Mouse (Mus musculus) spleen, embryonic (tissue): ENCODE data around the gene Hoxa10.

Experiments used
- CTCF ChIA-PET: fragments of 350-600 bp; sonication (Branson Sonifier 250); formaldehyde crosslinking; loops from one replicate; lab custom pipeline; 2022; lab: Charles Lee

Gene Hoxa10

GRCm38 (mm10) chr6:52233546-52234427 is 6.9 kb downstream of the Hoxa10 start:
- CTCF ChIA-PET, result interaction anchor here (0.5 to 0.9 kb wide), 3 partner anchors 11 to 55 kb away, joined by 3 to 11 read pairs (median 3); no protein-coding TSS in a partner anchor

- CTCF ChIA-PET, result interaction anchor here (0.6 to 0.9 kb wide), 3 partner anchors 10 to 1049 kb away, joined by 3 read pairs; no protein-coding TSS in a partner anchor
Observed at GRCm38 (mm10) chr6:52232984-52233545, 7.6 kb downstream of the Hoxa10 start.

- CTCF ChIA-PET, result interaction anchor here (0.6 kb wide), 2 partner anchors 24 to 1049 kb away, joined by 3 to 4 read pairs; no protein-coding TSS in a partner anchor
Observed at GRCm38 (mm10) chr6:52232568-52232965, 8.1 kb downstream of the Hoxa10 start.

- CTCF ChIA-PET, result interaction anchor here (0.6 kb wide), 1 partner anchor 25 kb away, joined by 4 read pairs; no protein-coding TSS in a partner anchor
Observed at GRCm38 (mm10) chr6:52231885-52232567, 8.6 kb downstream of the Hoxa10 start.

- CTCF ChIA-PET, result interaction anchor here (0.6 to 0.7 kb wide), 3 partner anchors 16 to 364 kb away, joined by 4 to 6 read pairs (median 5); no protein-coding TSS in a partner anchor
Observed at GRCm38 (mm10) chr6:52230516-52231165, 10.0 kb downstream of the Hoxa10 start, which contains the start of gene Hoxa9. Hoxa9 (minus strand) TSS chr6:52231089.

- CTCF ChIA-PET, result interaction anchor here (0.7 to 0.9 kb wide), 5 partner anchors 11 to 363 kb away, joined by 3 to 5 read pairs (median 3); partner anchors contain the start of gene Hoxa10
Observed at GRCm38 (mm10) chr6:52229558-52230416, 10.9 kb downstream of the Hoxa10 start.

GRCm38 (mm10) chr6:52228475-52229465 is 11.9 kb downstream of the Hoxa10 start:
- CTCF ChIA-PET, result interaction anchor here (0.7 to 0.9 kb wide), 5 partner anchors 11 to 337 kb away, joined by 3 read pairs; partner anchors contain the start of gene Hoxa10

GRCm38 (mm10) chr6:52227470-52228222 is 13.0 kb downstream of the Hoxa10 start:
- CTCF ChIA-PET, result interaction anchor here (0.6 kb wide), 1 partner anchor 535 kb away, joined by 5 read pairs; no protein-coding TSS in a partner anchor

- CTCF ChIA-PET, result no interaction called here
Observed at GRCm38 (mm10) chr6:52226569-52227257, 13.9 kb downstream of the Hoxa10 start.

- CTCF ChIA-PET, result interaction anchor here (0.6 to 1.0 kb wide), 2 partner anchors 727 to 1019 kb away, joined by 3 read pairs; no protein-coding TSS in a partner anchor
Observed at GRCm38 (mm10) chr6:52225612-52226568, 14.8 kb downstream of the Hoxa10 start.

- CTCF ChIA-PET, result interaction anchor here (0.6 to 1.0 kb wide), 3 partner anchors 252 to 1018 kb away, joined by 3 read pairs; no protein-coding TSS in a partner anchor
Observed at GRCm38 (mm10) chr6:52224895-52225611, 15.6 kb downstream of the Hoxa10 start.

- CTCF ChIA-PET, result interaction anchor here (0.6 to 0.9 kb wide), 5 partner anchors 15 to 253 kb away, joined by 3 to 4 read pairs (median 3); no protein-coding TSS in a partner anchor
Observed at GRCm38 (mm10) chr6:52223939-52224760, 16.5 kb downstream of the Hoxa10 start.

GRCm38 (mm10) chr6:52222729-52223128 is 17.9 kb downstream of the Hoxa10 start:
- CTCF ChIA-PET, result interaction anchor here (0.6 to 0.7 kb wide), 2 partner anchors 11 to 19 kb away, joined by 3 to 5 read pairs; no protein-coding TSS in a partner anchor
